Mouse (Mus musculus): ENCODE results near the gene Cblb.

DNA sequence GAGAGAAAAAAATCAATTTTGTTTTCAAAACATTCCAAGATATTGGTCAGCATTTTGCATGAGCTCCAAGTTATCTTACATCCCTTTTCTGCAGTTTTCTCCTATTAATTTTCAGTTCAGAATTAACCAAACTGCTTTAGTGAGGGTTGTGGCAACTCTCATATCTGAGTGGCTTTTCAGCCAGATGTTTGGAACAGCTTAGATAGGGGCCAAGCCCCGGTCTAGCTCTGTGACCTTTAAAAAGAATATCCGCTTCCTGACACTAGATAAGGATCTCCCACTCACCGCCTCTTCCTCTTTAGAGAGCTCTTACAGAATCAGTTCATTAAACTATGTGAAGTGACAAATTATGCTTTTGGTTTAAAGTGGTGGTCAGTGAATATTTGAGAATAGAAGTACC is 50.7 kb downstream of the Cblb start:
- TF ChIP-seq CTCF (IDR thresholded peaks at IDR 0.05; ENCODE audit: control insufficient read depth, insufficient read depth, insufficient read length) (no peak), USF1 (IDR thresholded peaks at IDR 0.05; ENCODE audit: low read depth) (no peak), CEBPB (IDR thresholded peaks at IDR 0.05; ENCODE audit: low read depth) (no peak), MAX (IDR thresholded peaks at IDR 0.05) (no peak), MYOG (IDR thresholded peaks at IDR 0.05; ENCODE audit: control insufficient read depth, extremely low read depth, insufficient read length) (no peak)
